Mouse (Mus musculus) midbrain, embryonic 15.5 days (tissue): ENCODE measurements around the gene Sh3gl3. TPM values are rescaled to one million over a fixed set of nuclear protein-coding genes. Genes with fewer than 3 reads are reported as not detected.

ENCODE experiments used
- ATAC-seq: fragments of 200-750 bp; cut with Nextera tagmentation; replicated peaks from 2 replicates; pipeline ENCODE4 v1.8.0; 2017; ENCODE audit warnings: moderate TSS enrichment
- H3K27ac ChIP-seq: fragments of 300-500 bp; sonication (generic); 2 replicates; pipeline ENCODE4 v1.5.1; 2015; ENCODE audit warnings: mild to moderate bottlenecking, inconsistent platforms
- H3K27me3 ChIP-seq: fragments of 300-500 bp; sonication (generic); replicated peaks from 2 replicates; pipeline ENCODE4 v1.6.1; 2015; ENCODE audit warnings: inconsistent platforms
- H3K36me3 ChIP-seq: fragments of 300-500 bp; sonication (generic); replicated peaks from 2 replicates; pipeline ENCODE4 v1.6.1; 2015; ENCODE audit warnings: inconsistent platforms
- H3K4me1 ChIP-seq: fragments of 300-500 bp; sonication (generic); 2 replicates; pipeline ENCODE4 v1.6.1; 2015; ENCODE audit warnings: inconsistent platforms
- H3K4me2 ChIP-seq: fragments of 300-500 bp; sonication (generic); 2 replicates; pipeline ENCODE4 v1.6.1; 2015; ENCODE audit warnings: inconsistent platforms, mild to moderate bottlenecking, moderate library complexity
- H3K4me3 ChIP-seq: fragments of 300-500 bp; sonication (generic); 2 replicates; pipeline ENCODE4 v1.5.1; 2015; ENCODE audit warnings: mild to moderate bottlenecking, inconsistent platforms
- H3K9ac ChIP-seq: fragments of 300-500 bp; sonication (generic); 2 replicates; pipeline ENCODE4 v1.6.1; 2015; ENCODE audit warnings: mild to moderate bottlenecking, inconsistent platforms
- H3K9me3 ChIP-seq: fragments of 300-500 bp; sonication (generic); 2 replicates; pipeline ENCODE4 v1.6.1; 2016; ENCODE audit warnings: inconsistent platforms
- WGBS: fragments of 180-500 bp; shearing (Covaris S2); methylation state at CpG from one replicate; pipeline ENCODE4 v1.1.7; 2015; ENCODE audit warnings: mixed read lengths; 5-methylcytosine and 5-hydroxymethylcytosine counted together
- polyA plus RNA-seq: library from polyadenylated mRNA; unstranded; fragments of >200 nt; fragmentation: Nextera tagmentation; extraction: Ambion mirVana; gene quantifications from 2 replicates; pipeline ENCODE4 v1.2.1, GENCODE M21; 2015

The Sh3gl3 gene
- polyA plus RNA-seq, 1 experiment from 2014 or later = 75.1 TPM

DNA sequence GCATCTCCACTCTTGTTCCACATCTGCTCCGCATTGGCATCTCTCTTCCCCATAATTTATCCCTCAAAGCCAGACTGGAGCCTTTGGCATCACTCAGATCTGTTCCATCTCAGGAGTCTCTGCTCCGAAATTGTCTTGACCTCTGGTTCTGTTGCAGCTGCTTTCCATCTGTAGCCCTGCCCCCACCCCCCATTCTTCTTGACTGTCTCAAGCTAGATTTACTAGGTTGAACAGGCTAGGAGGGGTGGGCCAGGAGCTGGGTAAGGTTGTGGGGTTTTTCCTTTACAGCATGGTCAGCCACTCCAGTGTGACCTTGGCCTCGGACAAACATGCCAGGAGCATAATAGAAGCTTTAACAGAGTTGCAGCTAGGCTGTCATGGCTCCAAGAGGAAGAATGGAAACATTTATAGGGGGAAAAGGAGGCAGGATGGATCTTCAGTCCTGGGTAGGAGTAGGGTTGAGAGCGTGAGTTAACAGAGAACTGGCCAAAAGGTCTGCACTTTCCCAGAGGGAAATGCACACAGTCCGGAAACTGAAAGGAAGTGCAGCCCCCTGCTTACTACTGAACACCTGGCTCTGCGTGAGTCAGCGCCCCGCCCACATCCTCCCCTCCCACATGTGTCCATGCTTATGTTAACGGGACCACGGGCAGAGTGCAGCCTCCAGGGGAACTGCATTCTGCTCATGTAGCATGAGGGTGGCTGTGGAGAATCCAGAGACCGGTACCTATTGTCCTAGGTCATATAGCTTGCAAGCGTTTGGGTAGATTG lies 30.6 kb downstream of the Sh3gl3 start:
- Histone ChIP-seq H3K27me3 (no peaks in the 10 kb centered on the region), H3K4me2 (no peak overlapping the region), H3K9ac (no peak overlapping the region), H3K36me3 (no peaks in the 10 kb centered on the region), H3K9me3 (no peaks in the 10 kb centered on the region), H3K4me1 (no peaks in the 10 kb centered on the region), H3K27ac (no peak overlapping the region), H3K4me3 (no peak overlapping the region)
- ATAC-seq = no peak
- WGBS = 72% methylated on average over 12 of the region's 12 CpGs

GRCm38 (mm10) chr7:82204975-82205374 lies 31.3 kb downstream of the Sh3gl3 start:
- whole genome bisulfite sequencing = 94% methylated on average over 3 of the region's 3 CpGs
- Histone ChIP-seq H3K9me3 (no peaks in the 10 kb centered on the region), H3K27ac (no peak overlapping the region), H3K4me1 (no peaks in the 10 kb centered on the region), H3K9ac (no peak overlapping the region), H3K27me3 (no peaks in the 10 kb centered on the region), H3K36me3 (no peaks in the 10 kb centered on the region), H3K4me3 (no peak overlapping the region), H3K4me2 (no peak overlapping the region)
- no peak for ATAC-seq

- no peak overlapping the region for H3K27ac ChIP-seq
- no peaks in the 10 kb centered on the region for H3K9me3 ChIP-seq
- no peak overlapping the region for H3K4me3 ChIP-seq
- no peak overlapping the region for H3K4me2 ChIP-seq
- no peaks in the 10 kb centered on the region for H3K4me1 ChIP-seq
- no peaks in the 10 kb centered on the region for H3K27me3 ChIP-seq
- no peak for ATAC-seq
- H3K9ac ChIP-seq = no peak overlapping the region
- WGBS = 90% methylated on average over 8 of the region's 8 CpGs
- H3K36me3 ChIP-seq = no peaks in the 10 kb centered on the region
Measured at GRCm38 (mm10) chr7:82206787-82207186, 33.1 kb downstream of the Sh3gl3 start.

DNA sequence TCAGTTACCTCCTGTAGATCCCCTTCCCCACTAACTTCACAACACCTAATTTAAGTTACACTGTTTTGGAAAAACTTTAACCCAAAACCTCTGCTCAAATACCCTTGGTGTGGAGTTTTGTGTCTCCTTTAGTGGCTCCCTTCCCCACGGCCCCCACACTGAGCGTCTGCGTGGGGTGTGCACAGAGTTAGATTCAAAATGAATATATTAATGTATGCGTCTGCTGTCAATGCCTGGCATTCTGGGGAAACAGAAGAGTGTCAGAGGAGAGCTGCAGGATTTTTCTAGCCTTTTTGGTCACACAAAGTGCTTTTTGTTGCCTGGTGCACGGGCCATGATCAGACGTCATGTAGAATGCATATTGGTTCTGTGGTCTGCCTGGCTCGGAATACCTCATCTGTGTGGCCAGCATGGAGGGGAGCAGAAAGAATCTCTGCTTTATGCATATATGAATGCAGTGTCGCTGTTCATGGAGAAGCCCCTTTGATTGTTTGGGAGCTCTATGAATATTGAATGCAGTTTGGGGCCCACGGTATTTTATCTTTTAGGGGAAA lies 47.8 kb downstream of the Sh3gl3 start:
- no peak overlapping the region for H3K9ac ChIP-seq
- ATAC-seq = peak; percentile 62; the same call in 1 of the 2 replicates
- WGBS = 25% methylated on average over 9 of the region's 9 CpGs
- no peaks in the 10 kb centered on the region for H3K9me3 ChIP-seq
- H3K4me3 ChIP-seq = no peak overlapping the region
- peak overlapping the region; percentile 39; the same call in 1 of the 2 replicates for H3K27ac ChIP-seq
- H3K36me3 ChIP-seq = no peaks in the 10 kb centered on the region
- H3K27me3 ChIP-seq = no peaks in the 10 kb centered on the region
- peaks cover 15% of the 10 kb centered on the region for H3K4me1 ChIP-seq
- H3K4me2 ChIP-seq = no peak overlapping the region

- Histone ChIP-seq H3K27ac (no peak overlapping the region), H3K36me3 (no peaks in the 10 kb centered on the region), H3K9me3 (no peaks in the 10 kb centered on the region), H3K9ac (no peak overlapping the region), H3K4me1 (peaks cover 15% of the 10 kb centered on the region), H3K4me2 (no peak overlapping the region), H3K27me3 (no peaks in the 10 kb centered on the region), H3K4me3 (no peak overlapping the region)
- 24% methylated on average over 10 of the region's 10 CpGs for WGBS
- peak; percentile 19; the same call in 1 of the 2 replicates for ATAC-seq
Measured at GRCm38 (mm10) chr7:82223906-82224846, 50.5 kb downstream of the Sh3gl3 start.

- no peak for ATAC-seq
Measured at GRCm38 (mm10) chr7:82233201-82233600, 59.6 kb downstream of the Sh3gl3 start.

GRCm38 (mm10) chr7:82234010-82234897 lies 60.6 kb downstream of the Sh3gl3 start:
- Histone ChIP-seq H3K36me3 (no peaks in the 10 kb centered on the region), H3K4me2 (no peak overlapping the region), H3K9me3 (no peaks in the 10 kb centered on the region), H3K4me1 (peaks cover 16% of the 10 kb centered on the region), H3K27me3 (no peaks in the 10 kb centered on the region), H3K9ac (no peak overlapping the region), H3K4me3 (no peak overlapping the region), H3K27ac (no peak overlapping the region)
- WGBS = 51% methylated on average over 11 of the region's 11 CpGs
- ATAC-seq = no peak

More at GRCm38 (mm10) chr7:82233201-82233600, 59.6 kb downstream of the Sh3gl3 start:
- H3K27me3 ChIP-seq = no peaks in the 10 kb centered on the region
- H3K36me3 ChIP-seq = no peaks in the 10 kb centered on the region
- H3K9ac ChIP-seq = no peak overlapping the region
- no peak overlapping the region for H3K4me2 ChIP-seq
- no peak overlapping the region for H3K4me3 ChIP-seq
- 73% methylated on average over 7 of the region's 7 CpGs for WGBS
- no peaks in the 10 kb centered on the region for H3K9me3 ChIP-seq
- no peak overlapping the region for H3K27ac ChIP-seq
- H3K4me1 ChIP-seq = peaks cover 16% of the 10 kb centered on the region

DNA sequence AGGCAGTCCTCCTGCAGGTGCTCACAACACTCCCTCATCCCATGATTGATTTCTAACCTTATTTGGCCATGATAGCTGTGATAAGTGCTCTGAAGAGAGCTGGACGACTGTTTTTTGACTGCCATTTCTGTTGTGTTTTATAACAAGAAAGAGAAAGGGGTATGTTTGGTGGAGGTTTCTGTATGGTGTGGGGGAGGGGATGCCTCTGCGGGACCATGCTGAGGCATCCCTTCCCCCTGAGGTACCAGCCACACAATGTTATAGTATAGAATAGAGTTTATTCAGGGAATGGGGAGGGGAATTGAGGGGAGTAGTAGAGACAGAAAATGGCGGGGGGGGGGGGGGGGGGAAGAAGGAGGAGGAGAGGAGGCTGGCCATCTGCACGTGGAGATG lies 61.3 kb downstream of the Sh3gl3 start:
- H3K27me3 ChIP-seq = no peaks in the 10 kb centered on the region
- H3K36me3 ChIP-seq = no peaks in the 10 kb centered on the region
- H3K4me3 ChIP-seq = no peak overlapping the region
- no peak overlapping the region for H3K27ac ChIP-seq
- H3K4me2 ChIP-seq = no peak overlapping the region
- 45% methylated on average over 2 of the region's 4 CpGs for WGBS
- H3K9me3 ChIP-seq = no peaks in the 10 kb centered on the region
- ATAC-seq = no peak
- H3K4me1 ChIP-seq = peaks cover 16% of the 10 kb centered on the region
- no peak overlapping the region for H3K9ac ChIP-seq

GRCm38 (mm10) chr7:82235486-82235885 lies 61.8 kb downstream of the Sh3gl3 start:
- Histone ChIP-seq H3K9me3 (no peaks in the 10 kb centered on the region), H3K27ac (no peak overlapping the region), H3K4me1 (peaks cover 16% of the 10 kb centered on the region), H3K9ac (no peak overlapping the region), H3K27me3 (no peaks in the 10 kb centered on the region), H3K4me2 (no peak overlapping the region), H3K36me3 (no peaks in the 10 kb centered on the region), H3K4me3 (no peak overlapping the region)
- no peak for ATAC-seq
- WGBS = 65% methylated on average over 9 of the region's 9 CpGs

- Histone ChIP-seq H3K27me3 (no peaks in the 10 kb centered on the region), H3K36me3 (no peaks in the 10 kb centered on the region), H3K9ac (no peak overlapping the region), H3K27ac (no peak overlapping the region), H3K4me2 (no peak overlapping the region), H3K4me3 (no peak overlapping the region), H3K9me3 (no peaks in the 10 kb centered on the region), H3K4me1 (peaks cover 14% of the 10 kb centered on the region)
- 66% methylated on average over 11 of the region's 11 CpGs for WGBS
- ATAC-seq = no peak
Measured at GRCm38 (mm10) chr7:82236152-82236898, 62.7 kb downstream of the Sh3gl3 start.

DNA sequence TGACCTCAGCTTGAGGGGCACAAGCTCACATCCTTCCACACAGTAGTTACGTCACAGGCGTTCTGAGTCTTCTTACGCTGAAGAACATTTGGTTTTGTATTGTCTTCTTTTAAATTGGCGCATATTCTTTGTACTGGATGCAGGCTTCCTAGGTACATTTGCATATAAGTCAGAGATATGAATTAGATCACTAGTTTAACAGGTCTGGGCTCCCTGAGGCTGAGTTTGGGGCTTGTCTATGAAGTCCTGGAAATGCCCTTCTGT lies 63.2 kb downstream of the Sh3gl3 start:
- H3K27ac ChIP-seq = no peak overlapping the region
- H3K27me3 ChIP-seq = no peaks in the 10 kb centered on the region
- peaks cover 13% of the 10 kb centered on the region; the same call in 1 of the 2 replicates for H3K4me1 ChIP-seq
- no peak overlapping the region for H3K4me3 ChIP-seq
- ATAC-seq = no peak
- 85% methylated on average over 4 of the region's 4 CpGs for WGBS
- no peak overlapping the region for H3K4me2 ChIP-seq
- no peaks in the 10 kb centered on the region for H3K36me3 ChIP-seq
- no peaks in the 10 kb centered on the region for H3K9me3 ChIP-seq
- no peak overlapping the region for H3K9ac ChIP-seq
